Mouse (Mus musculus): ENCODE measurements around the gene Ppard.

DNA sequence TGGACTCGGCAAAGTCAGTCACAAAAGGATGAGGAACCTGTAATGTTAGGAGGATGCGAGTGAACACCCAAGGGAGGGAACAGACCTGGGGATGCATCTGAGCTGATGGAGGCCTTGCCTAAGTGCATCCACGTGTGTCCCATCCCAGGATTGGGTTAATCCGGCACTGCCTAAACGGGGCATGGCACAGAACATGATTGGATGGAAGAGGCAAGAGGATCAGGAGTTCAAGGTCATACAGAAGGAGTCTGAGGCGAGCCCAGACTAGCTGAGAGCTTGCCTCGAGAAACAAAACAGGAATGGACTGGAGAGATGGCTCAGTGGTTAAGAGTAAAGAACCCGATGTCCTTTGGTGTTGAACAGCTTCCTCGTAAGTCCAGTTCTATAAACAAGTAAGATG lies 20.1 kb upstream of the Ppard start:
- TF ChIP-seq POLR2A (IDR thresholded peaks at IDR 0.05; ENCODE audit: borderline replicate concordance, insufficient read depth, low read length) (no peak), CTCF (IDR thresholded peaks at IDR 0.05; ENCODE audit: borderline replicate concordance, insufficient read depth, low read depth, low read length) (no peak)
